Mouse (Mus musculus): ENCODE data around the gene Olfr1355. TPM values are rescaled to one million over a fixed set of nuclear protein-coding genes. Genes with fewer than 3 reads are reported as not detected.

Gene Olfr1355
- polyA plus RNA-seq (2015; fragmentation: Nextera tagmentation; extraction: Ambion mirVana) = not detected in 2 replicates

GRCm38 (mm10) chr10:78875240-78875639 lies at the start of gene Olfr1355:
Gene Olfr1355 (plus strand): TSS chr10:78875540.

GRCm38 (mm10) chr10:78852066-78852465 lies 23.3 kb upstream of the Olfr1355 start, which contains the start of gene Olfr1356:
Gene Olfr1356 (minus strand): TSS chr10:78852166.

GRCm38 (mm10) chr10:78912871-78913270 lies 37.5 kb downstream of the Olfr1355 start, which contains the start of gene Olfr1354:
Gene Olfr1354 (plus strand): TSS chr10:78913171.

Other genes starting within 250 kb of the Olfr1355 start
- gene Casp14, start 157.2 kb upstream of the Olfr1355 start, polyA plus RNA-seq (2015; fragmentation: Nextera tagmentation; extraction: Ambion mirVana) = not detected in 2 replicates
- gene Ccdc105, start 122.5 kb upstream of the Olfr1355 start, polyA plus RNA-seq (2015; fragmentation: Nextera tagmentation; extraction: Ambion mirVana) = not detected in 2 replicates
- 0.10 and 0.18 TPM in 2 replicates for gene Slc1a6, start 95.0 kb upstream of the Olfr1355 start, polyA plus RNA-seq (2015; fragmentation: Nextera tagmentation; extraction: Ambion mirVana)
- gene Olfr1356, start 23.4 kb upstream of the Olfr1355 start, polyA plus RNA-seq (2015; fragmentation: Nextera tagmentation; extraction: Ambion mirVana) = not detected in 2 replicates
- not detected in 2 replicates for gene Olfr1354, start 37.6 kb downstream of the Olfr1355 start, polyA plus RNA-seq (2015; fragmentation: Nextera tagmentation; extraction: Ambion mirVana)
- gene Olfr8, start 75.1 kb downstream of the Olfr1355 start, polyA plus RNA-seq (2015; fragmentation: Nextera tagmentation; extraction: Ambion mirVana) = not detected in 2 replicates
- not detected in 2 replicates for gene Olfr1353, start 87.8 kb downstream of the Olfr1355 start, polyA plus RNA-seq (2015; fragmentation: Nextera tagmentation; extraction: Ambion mirVana)
- gene Olfr1352, start 105.5 kb downstream of the Olfr1355 start, polyA plus RNA-seq (2015; fragmentation: Nextera tagmentation; extraction: Ambion mirVana) = not detected in 2 replicates
- not detected in 2 replicates for gene Olfr1351, start 136.9 kb downstream of the Olfr1355 start, polyA plus RNA-seq (2015; fragmentation: Nextera tagmentation; extraction: Ambion mirVana)
- gene Olfr57, start 153.2 kb downstream of the Olfr1355 start, polyA plus RNA-seq (2015; fragmentation: Nextera tagmentation; extraction: Ambion mirVana) = 0.12 TPM in 1 of 2 replicates, not detected in the other
- 6.4 and 7.6 TPM in 2 replicates for gene 2610008E11Rik, start 222.1 kb downstream of the Olfr1355 start, polyA plus RNA-seq (2015; fragmentation: Nextera tagmentation; extraction: Ambion mirVana)

Data from spleen, postnatal 0 days (tissue).